Mouse (Mus musculus) brain, embryonic 14.5 days (tissue): ENCODE data around the gene Pgap1.

Source experiments
- CTCF ChIP-seq: fragments of 200-500 bp; IDR thresholded peaks from 2 replicates; pipeline ENCODE4 v1.5.1; 2012; ENCODE audit warnings: inconsistent platforms, mild to moderate bottlenecking, moderate library complexity, borderline replicate concordance; ENCODE audit not compliant: insufficient read depth, insufficient read length; ENCODE audit errors: extremely low read depth
- POLR2A ChIP-seq: fragments of 200-500 bp; IDR thresholded peaks from 2 replicates; pipeline ENCODE4 v1.6.1; 2012; ENCODE audit warnings: mild to moderate bottlenecking, inconsistent platforms, borderline replicate concordance; ENCODE audit not compliant: poor library complexity, insufficient read depth, insufficient read length, severe bottlenecking; ENCODE audit errors: extremely low read depth

DNA sequence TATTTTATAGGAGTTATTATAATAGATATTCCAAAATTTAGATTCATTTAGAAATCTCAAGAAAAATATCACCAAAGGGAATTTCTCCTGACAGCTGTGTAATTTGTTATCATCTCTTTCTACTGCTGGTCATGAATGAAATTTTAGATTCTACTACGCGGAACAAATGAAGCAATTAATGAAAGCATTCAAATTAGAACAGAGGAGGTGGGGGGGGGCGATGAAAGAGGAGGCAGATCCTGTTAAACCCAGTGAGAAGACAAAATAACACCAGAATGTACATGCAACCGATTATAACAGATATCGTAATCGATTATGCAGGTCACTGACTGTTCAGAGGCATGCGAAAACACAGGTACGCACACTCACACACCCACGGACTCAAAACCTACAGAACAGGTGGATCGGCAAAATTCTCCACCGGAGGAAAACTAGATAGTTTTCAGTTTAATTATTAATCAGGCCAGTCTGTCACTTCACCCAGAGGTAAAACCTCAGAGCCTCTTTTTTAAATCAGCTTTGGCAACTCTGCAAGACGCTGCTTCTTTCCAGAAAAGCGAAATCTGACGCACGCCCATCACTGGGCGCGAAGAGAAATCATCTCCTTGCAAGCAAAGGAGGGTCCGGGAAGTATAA lies 780 bp downstream of the Pgap1 start:
- TF ChIP-seq CTCF (no peak), POLR2A (no peak)
